8 mouse cellular contexts compared by ENCODE assay signal in the genomic region with DNA sequence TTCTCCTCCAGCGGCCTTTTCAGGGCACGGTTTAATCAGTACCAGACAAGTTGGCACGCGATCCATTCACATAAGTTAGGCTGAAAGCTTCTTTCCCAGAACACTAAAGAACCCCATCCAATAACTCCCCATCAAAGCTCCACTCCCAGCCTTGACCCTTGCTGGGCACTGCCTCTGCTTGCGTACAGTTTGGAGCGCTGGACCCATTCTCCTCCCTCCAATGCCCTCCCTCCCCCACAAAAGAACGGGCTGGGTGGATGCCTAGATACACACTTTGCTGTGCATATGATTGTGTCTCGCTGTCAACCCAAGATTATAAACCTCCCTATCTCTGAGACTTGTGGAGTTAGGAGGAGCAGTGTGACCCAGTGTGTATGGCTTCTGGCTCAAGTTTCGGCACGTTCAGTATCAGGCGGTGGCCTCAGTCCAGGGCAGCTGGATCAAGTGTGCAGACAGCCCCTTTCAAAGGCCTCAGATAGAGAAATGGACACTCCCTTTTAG.
A peak's percentile ranks its signal among the peaks of the same experiment; 100 is the strongest.
DNase-seq lines count a peak whose midpoint lies in the region; ATAC-seq and TF ChIP-seq lines count a peak whose summit lies in the region.

No protein-coding gene starts in this region.

- 37% methylated on average over 11 of the region's 11 CpGs for WGBS in heart, embryonic 12.5 days
- WGBS in liver, embryonic 14.5 days (ENCODE audit: insufficient replicate concordance): 78% methylated on average over 11 of the region's 11 CpGs

- TF ChIP-seq EP300 in liver, embryonic 14.5 days (IDR thresholded peaks at IDR 0.05; ENCODE audit: low read depth): no peak

- peaks cover 56% of the 10 kb centered on the region for H3K4me1 ChIP-seq in heart, embryonic 12.5 days (replicated peaks)
- peaks cover 0 to 4% of the 10 kb centered on the region in 2 experiments; a peak in 3 of 4 replicates for H3K4me1 ChIP-seq in liver, embryonic 14.5 days (replicated peaks; ENCODE audit: control insufficient read depth in 2 of 2, insufficient read depth in 2 of 2, low read length in 1 of 2)

- no peak for TF ChIP-seq CTCF in gastrocnemius, adult 2 months (IDR thresholded peaks at IDR 0.05)
- TF ChIP-seq CTCF in liver, embryonic 14.5 days (IDR thresholded peaks at IDR 0.05; ENCODE audit: low read depth): no peak

- peak overlapping the region; percentile 75 for H3K27ac ChIP-seq in gastrocnemius, adult 2 months
- 0 out of 2 replicates have a peak overlapping the region, but pooled peaks have one; percentile 17 for H3K27ac ChIP-seq in heart, embryonic 12.5 days (ENCODE audit: poor library complexity, severe bottlenecking)
- H3K27ac ChIP-seq in liver, embryonic 14.5 days: no peak overlapping the region

- DNase-seq in gastrocnemius, adult 2 months: peak; percentile 61
- DNase-seq in gastrocnemius, adult 18-20 months (ENCODE audit: low spot score): no peak
- peak; percentile 70 for DNase-seq in adrenal gland, adult 8-10 months
- no peak for DNase-seq in liver, embryonic 14.5 days (ENCODE audit: low read depth in 3 of 3, low spot score in 3 of 3)
- DNase-seq in testis, postnatal 10 days (ENCODE audit: low spot score): peak; percentile 72
- DNase-seq in thymus, postnatal 10 days (ENCODE audit: low spot score in 2 of 2): no peak

- no peak overlapping the region for H3K9ac ChIP-seq in heart, embryonic 12.5 days
- H3K9ac ChIP-seq in liver, embryonic 14.5 days (replicated peaks): no peak overlapping the region

- ATAC-seq in heart, embryonic 12.5 days (ENCODE audit: insufficient number of reproducible peaks, low FRiP score): peak; percentile 63
- ATAC-seq in liver, embryonic 14.5 days (ENCODE audit: insufficient read depth): 0 out of 2 replicates have a peak, but pooled peaks have one; percentile 22
- no peak for ATAC-seq in monocyte, adult 5-6 weeks (replicated peaks; ENCODE audit: insufficient number of reproducible peaks, low FRiP score, low TSS enrichment, poor library complexity, severe bottlenecking)

- intact Hi-C loops in gastrocnemius, adult 2 months (cut with DNase I): loop anchor here (5.0 kb wide), 1 partner anchor 67 kb away; no protein-coding TSS in a partner anchor

- H3K4me2 ChIP-seq in heart, embryonic 12.5 days: peak overlapping the region; percentile 1; the same call in 1 of the 2 replicates
- H3K4me2 ChIP-seq in liver, embryonic 14.5 days (ENCODE audit: low read depth): no peak overlapping the region

- no peaks in the 10 kb centered on the region for H3K9me3 ChIP-seq in heart, embryonic 12.5 days (replicated peaks)
- H3K9me3 ChIP-seq in liver, embryonic 14.5 days (ENCODE audit: control insufficient read depth, low read length): no peaks in the 10 kb centered on the region

- peaks cover 18% of the 10 kb centered on the region for H3K36me3 ChIP-seq in heart, embryonic 12.5 days
- H3K36me3 ChIP-seq in liver, embryonic 14.5 days (replicated peaks; ENCODE audit: control insufficient read depth, insufficient read depth, low read depth): peaks cover 26% of the 10 kb centered on the region

- 0 out of 2 replicates have a peak overlapping the region, but pooled peaks have one; percentile 7 for H3K4me3 ChIP-seq in gastrocnemius, adult 2 months
- no peak overlapping the region for H3K4me3 ChIP-seq in heart, embryonic 12.5 days
- H3K4me3 ChIP-seq in liver, embryonic 14.5 days (ENCODE audit: insufficient read depth in 1 of 2, low read depth in 2 of 2, low read length in 2 of 2): no peak overlapping the region

- 0 out of 2 replicates have a peak, but pooled peaks cover 13% of the 10 kb centered on the region for H3K27me3 ChIP-seq in heart, embryonic 12.5 days (replicated peaks)
- no peaks in the 10 kb centered on the region for H3K27me3 ChIP-seq in liver, embryonic 14.5 days (ENCODE audit: control insufficient read depth, insufficient read depth, low read length)

Comparison
In these comparisons a context has a peak if more than half of its experiments do, and no peak if none do; other contexts are left out.
1. DNase-seq: peak in gastrocnemius, adult 2 months (single experiment), adrenal gland, adult 8-10 months (single experiment) and testis, postnatal 10 days (single experiment); none in gastrocnemius, adult 18-20 months (single experiment), liver, embryonic 14.5 days (0 of 3) and thymus, postnatal 10 days (0 of 2).